Mouse (Mus musculus) embryonic facial prominence, embryonic 11.5 days (tissue): ENCODE data around the gene Rab36. TPM values are rescaled to one million over a fixed set of nuclear protein-coding genes. Genes with fewer than 3 reads are reported as not detected.

Source experiments
- ATAC-seq: fragments of 200-750 bp; cut with Nextera tagmentation; replicated peaks from 2 replicates; pipeline ENCODE4 v1.8.0; 2017; ENCODE audit warnings: low read depth; ENCODE audit not compliant: insufficient number of reproducible peaks, low FRiP score, low TSS enrichment
- DNase-seq: peaks from one replicate; pipeline ENCODE4 v3.0.0-alpha.2; 2015; ENCODE audit warnings: low spot score
- H3K27ac ChIP-seq: fragments of 300-500 bp; sonication (generic); replicated peaks from 2 replicates; pipeline ENCODE4 v1.5.1; 2014; ENCODE audit warnings: mild to moderate bottlenecking, low read depth, low read length, control low read depth
- H3K27me3 ChIP-seq: fragments of 300-500 bp; sonication (generic); 2 replicates; pipeline ENCODE4 v1.6.1; 2014; ENCODE audit warnings: mild to moderate bottlenecking, low read length, moderate library complexity, mixed read lengths; ENCODE audit not compliant: control insufficient read depth, insufficient read depth
- H3K36me3 ChIP-seq: fragments of 300-500 bp; sonication (generic); replicated peaks from 2 replicates; pipeline ENCODE4 v1.6.1; 2014; ENCODE audit warnings: low read depth, mild to moderate bottlenecking, low read length, moderate library complexity, mixed read lengths; ENCODE audit not compliant: control insufficient read depth, insufficient read depth
- H3K4me1 ChIP-seq: fragments of 300-500 bp; sonication (generic); 2 replicates; pipeline ENCODE4 v1.6.1; 2014; ENCODE audit warnings: low read length, mixed read lengths; ENCODE audit not compliant: control insufficient read depth, insufficient read depth
- H3K4me2 ChIP-seq: fragments of 300-500 bp; sonication (generic); 2 replicates; pipeline ENCODE4 v1.6.1; 2014; ENCODE audit warnings: low read depth, mild to moderate bottlenecking, control low read depth, low read length, moderate library complexity
- H3K4me3 ChIP-seq: fragments of 300-500 bp; sonication (generic); 2 replicates; pipeline ENCODE4 v1.5.1; 2014; ENCODE audit warnings: low read depth, low read length, control low read depth
- H3K9ac ChIP-seq: fragments of 300-500 bp; sonication (generic); replicated peaks from 2 replicates; pipeline ENCODE4 v1.6.1; 2014; ENCODE audit warnings: mild to moderate bottlenecking, control low read depth, low read length
- H3K9me3 ChIP-seq: fragments of 300-500 bp; sonication (generic); replicated peaks from 2 replicates; pipeline ENCODE4 v1.6.1; 2016; ENCODE audit warnings: mild to moderate bottlenecking, low read length, inconsistent platforms, mixed read lengths; ENCODE audit not compliant: control insufficient read depth
- WGBS: fragments of 180-500 bp; shearing (Covaris S2); extraction: QIAGEN DNeasy Blood & Tissue Kit; methylation state at CpG from one replicate; pipeline ENCODE4 v1.1.7; 2014; 5-methylcytosine and 5-hydroxymethylcytosine counted together
- polyA plus RNA-seq: library from polyadenylated mRNA; unstranded; fragments of >200 nt; fragmentation: Nextera tagmentation; extraction: Ambion mirVana; gene quantifications from 2 replicates; pipeline ENCODE4 v1.2.1, GENCODE M21; 2014

The Rab36 gene
- polyA plus RNA-seq, 1 experiment from 2014 or later = 8.5 TPM

DNA sequence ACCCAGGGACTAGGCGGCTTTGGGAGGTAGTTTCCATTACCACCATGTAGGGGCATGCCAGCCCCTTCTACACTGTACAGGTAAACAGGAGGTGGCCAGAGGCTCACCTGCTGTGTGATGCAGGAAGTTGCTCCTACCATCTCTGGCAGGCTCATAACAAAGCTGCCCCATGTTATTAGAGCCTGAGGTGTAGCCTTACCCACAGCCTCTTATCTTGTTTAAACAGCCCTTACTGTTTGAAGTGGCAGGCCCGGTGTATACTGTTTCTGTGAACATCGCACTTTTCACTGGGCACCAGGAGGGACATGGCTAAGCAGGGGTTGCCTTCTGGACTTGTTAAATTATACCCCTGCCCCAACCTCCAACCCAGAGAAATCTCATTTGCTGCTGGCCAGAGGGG is 32.8 kb upstream of the Rab36 start:
- no peaks in the 10 kb centered on the region for H3K27me3 ChIP-seq
- ATAC-seq (no peak), DNase-seq (no peak)
- no peaks in the 10 kb centered on the region for H3K4me1 ChIP-seq
- no peak overlapping the region; the same call in 1 of the 2 replicates for H3K9ac ChIP-seq
- no peak overlapping the region for H3K27ac ChIP-seq
- H3K4me3 ChIP-seq = no peak overlapping the region
- WGBS = 78% methylated on average over 3 of the region's 3 CpGs
- H3K36me3 ChIP-seq = no peaks in the 10 kb centered on the region
- H3K4me2 ChIP-seq = no peak overlapping the region
- no peaks in the 10 kb centered on the region for H3K9me3 ChIP-seq

GRCm38 (mm10) chr10:75006889-75007662 is 29.8 kb upstream of the Rab36 start:
- Histone ChIP-seq H3K9me3 (no peaks in the 10 kb centered on the region), H3K36me3 (no peaks in the 10 kb centered on the region), H3K9ac (no peak overlapping the region), H3K27me3 (no peaks in the 10 kb centered on the region), H3K4me3 (no peak overlapping the region), H3K27ac (no peak overlapping the region), H3K4me2 (no peak overlapping the region), H3K4me1 (no peaks in the 10 kb centered on the region)
- 62% methylated on average over 8 of the region's 8 CpGs for WGBS
- ATAC-seq = no peak
- no peak for DNase-seq

DNA sequence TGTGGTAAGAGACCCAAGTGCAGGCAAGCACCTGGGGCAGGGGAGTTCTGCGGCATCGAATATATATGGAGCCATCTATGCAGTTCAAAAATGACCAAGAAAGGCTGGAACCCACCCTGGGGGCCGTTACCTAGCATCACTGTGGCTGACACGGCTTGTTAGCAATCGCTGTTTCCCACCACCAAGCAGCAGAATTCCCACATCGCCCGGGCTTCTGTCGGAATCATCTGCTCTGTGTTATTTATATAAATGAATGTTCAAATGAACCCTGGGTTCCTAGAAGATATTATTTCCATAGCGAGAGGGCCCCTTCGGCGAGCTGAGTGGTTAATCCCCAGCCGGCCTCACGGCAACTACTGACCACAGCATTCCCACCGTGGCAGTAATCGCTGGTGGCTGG is 26.2 kb upstream of the Rab36 start:
- no peak overlapping the region for H3K4me2 ChIP-seq
- DNase-seq (no peak), ATAC-seq (no peak)
- 92% methylated on average over 15 of the region's 15 CpGs for WGBS
- no peaks in the 10 kb centered on the region for H3K9me3 ChIP-seq
- no peaks in the 10 kb centered on the region for H3K36me3 ChIP-seq
- H3K4me1 ChIP-seq = no peaks in the 10 kb centered on the region
- no peak overlapping the region for H3K9ac ChIP-seq
- H3K4me3 ChIP-seq = no peak overlapping the region
- no peak overlapping the region for H3K27ac ChIP-seq
- no peaks in the 10 kb centered on the region for H3K27me3 ChIP-seq

GRCm38 (mm10) chr10:75015465-75015864 is 21.4 kb upstream of the Rab36 start:
- 67% methylated on average over 14 of the region's 14 CpGs for WGBS
- no peak for ATAC-seq

GRCm38 (mm10) chr10:75016481-75016880 is 20.4 kb upstream of the Rab36 start:
- no peaks in the 10 kb centered on the region for H3K9me3 ChIP-seq
- WGBS = 86% methylated on average over 4 of the region's 4 CpGs
- no peak overlapping the region for H3K27ac ChIP-seq
- no peak overlapping the region for H3K4me3 ChIP-seq
- no peak overlapping the region for H3K9ac ChIP-seq
- ATAC-seq (no peak), DNase-seq (no peak)
- no peak overlapping the region for H3K4me2 ChIP-seq
- H3K4me1 ChIP-seq = no peaks in the 10 kb centered on the region
- H3K36me3 ChIP-seq = no peaks in the 10 kb centered on the region
- H3K27me3 ChIP-seq = no peaks in the 10 kb centered on the region

More at GRCm38 (mm10) chr10:75015465-75015864, 21.4 kb upstream of the Rab36 start:
- H3K36me3 ChIP-seq = no peaks in the 10 kb centered on the region
- no peak overlapping the region for H3K4me3 ChIP-seq
- H3K27me3 ChIP-seq = no peaks in the 10 kb centered on the region
- no peak for DNase-seq
- H3K9me3 ChIP-seq = no peaks in the 10 kb centered on the region
- no peak overlapping the region for H3K27ac ChIP-seq
- H3K9ac ChIP-seq = no peak overlapping the region
- no peak overlapping the region for H3K4me2 ChIP-seq
- H3K4me1 ChIP-seq = no peaks in the 10 kb centered on the region

- DNase-seq = no peak
- H3K27ac ChIP-seq = no peak overlapping the region
- H3K4me1 ChIP-seq = no peaks in the 10 kb centered on the region
- ATAC-seq = no peak
- H3K4me3 ChIP-seq = no peak overlapping the region
- no peak overlapping the region for H3K4me2 ChIP-seq
- H3K9ac ChIP-seq = no peak overlapping the region
- no peaks in the 10 kb centered on the region for H3K9me3 ChIP-seq
- H3K36me3 ChIP-seq = no peaks in the 10 kb centered on the region
- H3K27me3 ChIP-seq = no peaks in the 10 kb centered on the region
- 86% methylated on average over 2 of the region's 2 CpGs for WGBS
Observed at GRCm38 (mm10) chr10:75020271-75020670, 16.6 kb upstream of the Rab36 start.

DNA sequence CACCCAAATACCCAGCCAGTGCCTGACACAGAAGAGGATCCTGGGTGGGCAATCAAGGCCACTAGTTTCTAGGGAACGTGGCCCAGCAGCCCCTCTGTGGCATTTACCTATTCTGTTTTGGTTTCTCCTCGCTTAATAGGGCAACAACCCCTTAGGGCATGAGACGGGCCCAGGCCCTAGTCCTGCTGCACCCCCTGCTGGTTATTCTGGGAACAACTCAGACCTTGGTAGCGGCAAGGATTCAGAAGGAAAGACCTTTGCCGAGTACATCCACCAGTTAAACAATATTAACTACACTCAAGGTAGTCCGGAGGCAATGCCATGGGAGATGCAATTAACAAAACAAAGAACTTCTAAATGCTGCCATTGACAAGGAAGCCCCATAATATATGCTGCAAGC is 15.7 kb upstream of the Rab36 start:
- H3K4me3 ChIP-seq = no peak overlapping the region
- 9% methylated on average over 6 of the region's 6 CpGs for WGBS
- no peak overlapping the region for H3K27ac ChIP-seq
- DNase-seq (peak; percentile 84), ATAC-seq (no peak)
- no peaks in the 10 kb centered on the region for H3K9me3 ChIP-seq
- no peaks in the 10 kb centered on the region for H3K27me3 ChIP-seq
- H3K36me3 ChIP-seq = no peaks in the 10 kb centered on the region
- no peak overlapping the region for H3K9ac ChIP-seq
- H3K4me1 ChIP-seq = no peaks in the 10 kb centered on the region
- no peak overlapping the region for H3K4me2 ChIP-seq

DNA sequence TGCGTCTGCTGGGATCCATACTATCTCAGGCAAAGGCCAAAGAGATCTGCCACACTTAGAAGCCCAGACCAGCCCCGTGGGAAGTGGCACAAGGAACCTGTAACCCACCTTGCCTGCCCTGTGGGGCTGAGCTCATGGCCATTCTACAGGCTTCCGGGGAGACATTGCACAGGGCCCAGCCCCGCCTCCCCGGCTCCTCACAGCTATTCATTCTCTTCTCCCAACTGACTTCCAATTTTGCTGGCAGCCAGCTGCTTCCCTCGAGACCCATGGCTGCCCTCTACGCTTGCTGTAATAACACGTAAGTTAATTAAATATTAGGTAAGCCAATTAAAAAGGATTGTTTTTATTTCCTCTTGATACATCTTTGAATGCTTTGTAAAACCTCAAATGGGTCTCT is 10.4 kb upstream of the Rab36 start:
- H3K9ac ChIP-seq = no peak overlapping the region
- H3K9me3 ChIP-seq = no peaks in the 10 kb centered on the region
- no peaks in the 10 kb centered on the region for H3K4me1 ChIP-seq
- no peaks in the 10 kb centered on the region for H3K27me3 ChIP-seq
- H3K4me2 ChIP-seq = no peak overlapping the region
- DNase-seq (no peak), ATAC-seq (no peak)
- H3K27ac ChIP-seq = no peak overlapping the region
- no peak overlapping the region for H3K4me3 ChIP-seq
- 63% methylated on average over 8 of the region's 8 CpGs for WGBS
- no peaks in the 10 kb centered on the region for H3K36me3 ChIP-seq
